Mouse (Mus musculus) G1E (cell line): ENCODE measurements around the gene Flot2.

ENCODE experiments used
- CTCF ChIP-seq: IDR thresholded peaks from 2 replicates; pipeline ENCODE4 v1.5.1; 2012; ENCODE audit warnings: low read depth, low read length, inconsistent platforms, mixed read lengths
- GATA1 ChIP-seq: IDR thresholded peaks from 2 replicates; pipeline ENCODE4 v1.6.1; 2012; ENCODE audit warnings: borderline replicate concordance, low read length, inconsistent platforms, mixed read lengths
- GATA2 ChIP-seq: IDR thresholded peaks from 2 replicates; pipeline ENCODE4 v1.6.1; 2012; ENCODE audit warnings: low read depth, low read length, inconsistent platforms, borderline replicate concordance
- POLR2AphosphoS5 ChIP-seq: IDR thresholded peaks from 2 replicates; pipeline ENCODE4 v1.6.1; 2012; ENCODE audit warnings: low read depth, low read length, inconsistent platforms; ENCODE audit not compliant: insufficient replicate concordance
- TAL1 ChIP-seq: conservative IDR thresholded peaks from 2 replicates; pipeline ENCODE4 v1.6.1; 2012; ENCODE audit warnings: low read depth, low read length, inconsistent platforms, mixed read lengths

DNA sequence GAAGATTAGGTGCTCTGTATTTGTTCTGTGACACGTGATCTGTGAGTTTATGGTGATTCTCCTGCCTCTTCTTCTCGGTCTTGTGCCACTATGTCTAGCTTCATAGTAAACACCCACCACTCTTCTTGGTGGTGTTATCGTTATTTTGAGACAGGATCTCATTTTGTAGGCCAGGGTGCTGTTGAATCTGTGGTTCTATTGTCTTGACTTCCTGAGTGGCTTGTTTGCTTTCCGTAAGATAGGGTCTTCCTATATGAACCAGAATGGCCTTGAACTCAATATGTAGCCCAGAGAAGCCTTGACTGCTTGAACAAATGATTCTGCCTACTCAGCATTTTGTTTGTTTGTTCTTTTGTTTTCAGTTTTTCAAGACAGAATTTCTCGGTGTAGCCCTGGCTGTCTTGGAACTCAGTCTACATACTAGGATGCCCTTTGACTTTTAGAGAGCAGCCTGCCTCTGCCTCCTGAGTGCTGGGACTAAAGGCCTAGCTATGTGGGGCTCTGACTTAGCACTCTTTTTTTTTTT is 50.1 kb downstream of the Flot2 start:
- TF ChIP-seq CTCF (no peak), GATA1 (no peak), TAL1 (no peak), POLR2AphosphoS5 (no peak), GATA2 (no peak)
